Mouse (Mus musculus): ENCODE measurements around the gene 1600014C10Rik.

Gene 1600014C10Rik

GRCm38 (mm10) chr7:38217417-38218171 is 34.6 kb downstream of the 1600014C10Rik start:
- peak; percentile 90 to 96 for DNase-seq

GRCm38 (mm10) chr7:38218631-38219367 is 35.8 kb downstream of the 1600014C10Rik start:
- peak in 1 of 2 experiments; percentile 25 for DNase-seq

- no peak for DNase-seq
Observed at GRCm38 (mm10) chr7:38219526-38219925, 36.5 kb downstream of the 1600014C10Rik start.

- peak in 1 of 2 experiments; percentile 70 for DNase-seq
Observed at GRCm38 (mm10) chr7:38220866-38221265, 37.8 kb downstream of the 1600014C10Rik start.

GRCm38 (mm10) chr7:38224577-38225369 is 41.8 kb downstream of the 1600014C10Rik start:
- DNase-seq: peak; percentile 52 to 81

GRCm38 (mm10) chr7:38226226-38226625 is 43.2 kb downstream of the 1600014C10Rik start:
- no peak for DNase-seq

GRCm38 (mm10) chr7:38227181-38227899 is 44.3 kb downstream of the 1600014C10Rik start:
- DNase-seq: peak; percentile 79 to 91

- peak; percentile 98 for DNase-seq
Observed at GRCm38 (mm10) chr7:38227900-38228298, 44.9 kb downstream of the 1600014C10Rik start, which contains the start of gene Plekhf1. Gene Plekhf1, minus strand, starts transcription at chr7:38228016.

GRCm38 (mm10) chr7:38228329-38228728 is 45.3 kb downstream of the 1600014C10Rik start:
- DNase-seq: no peak

- peak; percentile 33 to 67 for DNase-seq
Observed at GRCm38 (mm10) chr7:38230285-38230684, 47.3 kb downstream of the 1600014C10Rik start.

GRCm38 (mm10) chr7:38236400-38237105 is 53.5 kb downstream of the 1600014C10Rik start:
- peak; percentile 29 to 61 for DNase-seq

GRCm38 (mm10) chr7:38237140-38237539 is 54.1 kb downstream of the 1600014C10Rik start:
- peak in 1 of 2 experiments; percentile 1 for DNase-seq

GRCm38 (mm10) chr7:38242417-38242816 is 59.4 kb downstream of the 1600014C10Rik start:
- DNase-seq: peak in 1 of 2 experiments; percentile 8

Data from kidney, postnatal 25 days (tissue).